Mouse (Mus musculus) thymus, postnatal 0 days (tissue): Measurements from ENCODE around the gene Fzr1. TPM values are rescaled to one million over a fixed set of nuclear protein-coding genes. Genes with fewer than 3 reads are reported as not detected.

Experiments
- DNase-seq: peaks from one replicate; pipeline ENCODE4 v3.0.0-alpha.2; 2015; ENCODE audit warnings: low spot score
- polyA plus RNA-seq: library from polyadenylated mRNA; unstranded; fragments of >200 nt; fragmentation: Nextera tagmentation; extraction: Ambion mirVana; gene quantifications from 2 replicates; pipeline ENCODE4 v1.2.1, GENCODE M21; 2015

Fzr1 gene
- polyA plus RNA-seq, 1 experiment from 2014 or later, result 96.9 TPM

GRCm38 (mm10) chr10:81356991-81357844, 21.1 kb downstream of the Fzr1 start, which contains the start of gene Mfsd12:
Mfsd12 (plus strand) TSS chr10:81357491.
- DNase-seq, result peak; percentile 93

GRCm38 (mm10) chr10:81356352-81356990, 21.8 kb downstream of the Fzr1 start:
- no peak for DNase-seq

GRCm38 (mm10) chr10:81355533-81355932, 22.8 kb downstream of the Fzr1 start:
- no peak for DNase-seq

- no peak for DNase-seq
Observed at GRCm38 (mm10) chr10:81354738-81355477, 23.4 kb downstream of the Fzr1 start.

- DNase-seq, result peak; percentile 74
Observed at GRCm38 (mm10) chr10:81351678-81352291, 26.5 kb downstream of the Fzr1 start.

- peak; percentile 99 for DNase-seq
Observed at GRCm38 (mm10) chr10:81350351-81351063, 27.8 kb downstream of the Fzr1 start, which contains the start of gene Hmg20b. Hmg20b (minus strand) TSS chr10:81350480.

GRCm38 (mm10) chr10:81349961-81350350, 28.4 kb downstream of the Fzr1 start:
- DNase-seq, result no peak

- peak; percentile 43 for DNase-seq
Observed at GRCm38 (mm10) chr10:81349146-81349545, 29.2 kb downstream of the Fzr1 start.

GRCm38 (mm10) chr10:81346453-81347067, 31.8 kb downstream of the Fzr1 start:
- DNase-seq, result peak; percentile 34

GRCm38 (mm10) chr10:81345162-81345534, 33.2 kb downstream of the Fzr1 start:
- DNase-seq, result no peak

GRCm38 (mm10) chr10:81344421-81345161, 33.7 kb downstream of the Fzr1 start:
- peak; percentile 39 for DNase-seq

GRCm38 (mm10) chr10:81342686-81343505, 35.4 kb downstream of the Fzr1 start, which contains the start of gene Gipc3:
Gipc3 (minus strand) TSS chr10:81343266.
- DNase-seq, result no peak

GRCm38 (mm10) chr10:81341333-81341949, 36.9 kb downstream of the Fzr1 start:
- DNase-seq, result peak; percentile 73

- DNase-seq, result no peak
Observed at GRCm38 (mm10) chr10:81340551-81341332, 37.6 kb downstream of the Fzr1 start.

GRCm38 (mm10) chr10:81336558-81336957, 41.8 kb downstream of the Fzr1 start:
- DNase-seq, result no peak

- DNase-seq, result no peak
Observed at GRCm38 (mm10) chr10:81335393-81336340, 42.6 kb downstream of the Fzr1 start.
